Mouse (Mus musculus) kidney, embryonic 15.5 days (tissue): ENCODE results near the gene Arl10. TPM values are rescaled to one million over a fixed set of nuclear protein-coding genes. Genes with fewer than 3 reads are reported as not detected.
A peak's percentile ranks its signal among the peaks of the same experiment; 100 is the strongest.
"Not testable (repeated sequence)": the region's sequence is repeated elsewhere in the genome, so short reads cannot be mapped to it uniquely, and the experiment has no call there.

Experiments
- ATAC-seq: fragments of 200-750 bp; cut with Nextera tagmentation; replicated peaks from 2 replicates; pipeline ENCODE4 v1.8.0; 2017; ENCODE audit warnings: moderate TSS enrichment; ENCODE audit not compliant: low FRiP score
- H3K27ac ChIP-seq: fragments of 300-500 bp; sonication (generic); 2 replicates; pipeline ENCODE4 v1.5.1; 2015; ENCODE audit warnings: mild to moderate bottlenecking, inconsistent platforms
- H3K27me3 ChIP-seq: fragments of 300-500 bp; sonication (generic); 2 replicates; pipeline ENCODE4 v1.6.1; 2015; ENCODE audit warnings: inconsistent platforms
- H3K36me3 ChIP-seq: fragments of 300-500 bp; sonication (generic); 2 replicates; pipeline ENCODE4 v1.6.1; 2015; ENCODE audit warnings: inconsistent platforms
- H3K4me1 ChIP-seq: fragments of 300-500 bp; sonication (generic); 2 replicates; pipeline ENCODE4 v1.6.1; 2015; ENCODE audit warnings: inconsistent platforms
- H3K4me2 ChIP-seq: fragments of 300-500 bp; sonication (generic); 2 replicates; pipeline ENCODE4 v1.6.1; 2015; ENCODE audit warnings: moderate library complexity, mild to moderate bottlenecking, inconsistent platforms
- H3K4me3 ChIP-seq: fragments of 300-500 bp; sonication (generic); replicated peaks from 2 replicates; pipeline ENCODE4 v1.5.1; 2015; ENCODE audit warnings: mild to moderate bottlenecking, inconsistent platforms
- H3K9ac ChIP-seq: fragments of 300-500 bp; sonication (generic); 2 replicates; pipeline ENCODE4 v1.6.1; 2015; ENCODE audit warnings: mild to moderate bottlenecking, inconsistent platforms
- H3K9me3 ChIP-seq: fragments of 300-500 bp; sonication (generic); replicated peaks from 2 replicates; pipeline ENCODE4 v1.6.1; 2016; ENCODE audit warnings: inconsistent platforms
- WGBS: fragments of 180-500 bp; shearing (Covaris S2); methylation state at CpG from one replicate; pipeline ENCODE4 v1.1.7; 2015; ENCODE audit warnings: mixed read lengths; 5-methylcytosine and 5-hydroxymethylcytosine counted together
- polyA plus RNA-seq: library from polyadenylated mRNA; unstranded; fragments of >200 nt; fragmentation: Nextera tagmentation; extraction: Ambion mirVana; gene quantifications from 2 replicates; pipeline ENCODE4 v1.2.1, GENCODE M21; 2015

Gene Arl10
- polyA plus RNA-seq, 1 experiment from 2014 or later = 36.1 TPM

DNA sequence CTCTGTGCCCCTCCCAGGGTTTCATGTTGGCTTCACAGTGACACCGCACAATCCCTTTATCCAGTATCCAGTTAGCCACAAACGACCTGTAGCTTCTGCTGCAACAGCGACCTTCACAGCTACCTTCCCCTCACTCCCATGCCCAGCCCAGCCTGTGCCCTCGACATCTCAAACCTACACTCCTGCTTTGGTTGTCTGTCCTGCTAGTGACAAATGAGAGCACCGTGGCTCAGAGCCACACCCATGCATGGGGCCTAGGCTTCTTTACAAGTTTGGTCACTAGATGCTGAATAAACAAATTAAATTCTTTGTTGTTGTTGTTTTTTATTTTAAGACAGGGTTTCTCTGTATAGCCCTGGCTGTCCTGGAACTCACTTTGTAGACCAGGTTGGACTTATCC lies 32.4 kb downstream of the Arl10 start:
- WGBS = 73% methylated on average over 5 of the region's 5 CpGs
- Histone ChIP-seq H3K36me3 (no peaks in the 10 kb centered on the region), H3K9me3 (no peaks in the 10 kb centered on the region), H3K9ac (no peak overlapping the region), H3K4me2 (no peak overlapping the region), H3K27me3 (no peaks in the 10 kb centered on the region), H3K27ac (no peak overlapping the region), H3K4me3 (no peak overlapping the region), H3K4me1 (peaks cover 26% of the 10 kb centered on the region)
- no peak for ATAC-seq

DNA sequence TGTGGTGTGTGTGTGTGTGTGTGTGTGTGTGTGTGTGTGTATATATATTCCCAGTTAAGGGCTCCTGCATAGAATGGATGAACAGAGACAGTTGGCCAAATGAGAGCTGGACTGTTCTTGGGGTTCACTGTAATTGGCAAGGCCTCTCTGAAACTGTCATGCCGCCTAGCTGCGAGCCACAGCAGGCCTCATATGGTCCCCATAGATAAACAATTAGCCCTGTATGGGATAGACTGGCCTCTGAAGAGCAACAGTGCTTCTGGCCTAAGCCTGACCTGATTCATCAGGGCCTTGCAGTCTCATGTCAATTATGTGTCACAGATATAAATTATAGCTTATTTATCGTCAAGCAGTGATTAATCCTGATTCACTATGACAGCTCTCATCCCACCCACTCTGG lies 33.2 kb downstream of the Arl10 start:
- Histone ChIP-seq H3K4me1 (peaks cover 26% of the 10 kb centered on the region), H3K9me3 (no peaks in the 10 kb centered on the region), H3K4me2 (no peak overlapping the region), H3K9ac (no peak overlapping the region), H3K27me3 (no peaks in the 10 kb centered on the region), H3K27ac (no peak overlapping the region), H3K36me3 (no peaks in the 10 kb centered on the region), H3K4me3 (no peak overlapping the region)
- no peak; the same call in 1 of the 2 replicates for ATAC-seq
- 87% methylated on average over 3 of the region's 3 CpGs for WGBS

GRCm38 (mm10) chr13:54608666-54609065 lies 33.9 kb downstream of the Arl10 start:
- WGBS = 48% methylated on average over 8 of the region's 8 CpGs
- peak overlapping the region; percentile 24 for H3K4me2 ChIP-seq
- no peak for ATAC-seq

GRCm38 (mm10) chr13:54609301-54609700 lies 34.5 kb downstream of the Arl10 start:
- Histone ChIP-seq H3K27me3 (no peaks in the 10 kb centered on the region), H3K9me3 (no peaks in the 10 kb centered on the region), H3K9ac (no peak overlapping the region), H3K4me2 (peak overlapping the region; percentile 24; the same call in 1 of the 2 replicates), H3K27ac (no peak overlapping the region), H3K4me1 (peaks cover 26% of the 10 kb centered on the region), H3K36me3 (no peaks in the 10 kb centered on the region), H3K4me3 (no peak overlapping the region)
- 41% methylated on average over 1 of the region's 1 CpGs for WGBS
- no peak for ATAC-seq

More at GRCm38 (mm10) chr13:54608666-54609065, 33.9 kb downstream of the Arl10 start:
- Histone ChIP-seq H3K27ac (no peak overlapping the region), H3K36me3 (no peaks in the 10 kb centered on the region), H3K4me3 (no peak overlapping the region), H3K9ac (no peak overlapping the region), H3K27me3 (no peaks in the 10 kb centered on the region), H3K4me1 (peaks cover 26% of the 10 kb centered on the region), H3K9me3 (no peaks in the 10 kb centered on the region)

DNA sequence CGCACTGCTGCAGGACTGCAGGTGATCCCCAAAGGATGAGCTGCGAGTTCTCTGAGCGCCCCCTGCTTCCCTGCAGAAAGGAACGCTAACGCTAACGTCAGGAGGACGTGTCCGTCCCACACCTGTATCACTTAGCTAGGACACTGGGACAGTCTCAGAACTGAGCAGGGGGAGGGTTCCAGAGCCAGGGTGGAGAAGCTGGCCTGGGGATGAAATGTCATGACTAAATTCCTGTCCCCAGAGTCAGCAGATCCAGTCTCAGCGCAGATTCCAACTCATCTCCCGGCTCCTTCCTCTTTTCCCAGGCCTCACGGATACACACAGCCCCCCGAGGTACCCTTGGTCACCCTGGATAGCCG lies 35.8 kb downstream of the Arl10 start:
- Histone ChIP-seq H3K27ac (peak overlapping the region; percentile 84), H3K4me2 (peak overlapping the region; percentile 98), H3K36me3 (no peaks in the 10 kb centered on the region), H3K4me1 (peaks cover 26% of the 10 kb centered on the region), H3K27me3 (no peaks in the 10 kb centered on the region), H3K4me3 (peak overlapping the region; percentile 79), H3K9me3 (no peaks in the 10 kb centered on the region), H3K9ac (peak overlapping the region; percentile 78)
- ATAC-seq = peak; percentile 27
- WGBS = 9% methylated on average over 13 of the region's 13 CpGs

DNA sequence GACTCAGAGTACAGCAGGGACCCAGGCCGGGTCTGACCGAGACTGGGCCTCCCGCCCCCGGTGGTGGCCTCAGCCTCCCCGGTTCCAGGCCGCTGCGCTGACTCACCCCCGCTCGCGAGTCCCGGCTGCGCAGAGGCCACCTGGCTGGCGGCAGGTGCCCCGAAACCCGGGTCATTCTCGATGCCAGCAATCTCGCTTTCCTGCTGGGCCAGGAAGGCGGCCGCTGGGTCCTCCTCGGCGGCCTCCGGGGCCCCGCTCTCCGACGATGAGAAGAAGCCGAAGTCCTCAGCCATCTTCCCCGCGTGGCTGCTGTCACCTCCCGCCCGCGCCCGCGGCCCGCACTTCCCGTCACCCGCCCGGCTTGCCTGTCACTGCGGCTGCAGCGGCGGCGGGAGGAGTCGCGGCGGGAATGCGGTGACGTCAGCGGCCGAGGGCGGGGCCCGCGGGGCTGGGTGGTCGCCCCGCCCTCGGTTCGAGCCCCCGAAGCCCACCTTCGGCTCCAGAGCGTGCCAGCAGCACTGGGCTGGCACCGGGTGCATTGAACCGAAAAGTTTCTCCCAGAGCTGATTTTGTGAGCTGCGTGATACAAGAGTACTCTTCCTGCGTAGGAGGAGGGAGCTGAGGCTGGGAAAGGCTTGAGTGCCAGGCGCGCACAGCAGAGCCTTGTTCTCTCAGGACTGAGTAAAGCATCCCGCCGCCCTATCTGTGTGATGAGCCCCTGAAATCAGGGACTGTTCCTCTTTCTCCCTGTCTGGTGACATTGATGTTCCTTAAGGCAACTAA lies 36.3 kb downstream of the Arl10 start, which contains the start of gene Cltb:
Cltb (minus strand) TSS at position 373 of the 783 bp plus-strand sequence.
- WGBS = under 1% methylated on average over 66 of the region's 66 CpGs
- H3K9me3 ChIP-seq = no peaks in the 10 kb centered on the region
- peak within 1 kb of the TSS; percentile 98 for H3K4me2 ChIP-seq
- peak within 1 kb of the TSS; percentile 78 for H3K9ac ChIP-seq
- H3K27ac ChIP-seq = peak within 1 kb of the TSS; percentile 84
- H3K4me3 ChIP-seq = peak within 1 kb of the TSS; percentile 79
- peaks cover 26% of the 10 kb centered on the region for H3K4me1 ChIP-seq
- H3K36me3 ChIP-seq = no peaks in the 10 kb centered on the region
- ATAC-seq = peak; percentile 73
- H3K27me3 ChIP-seq = no peaks in the 10 kb centered on the region

DNA sequence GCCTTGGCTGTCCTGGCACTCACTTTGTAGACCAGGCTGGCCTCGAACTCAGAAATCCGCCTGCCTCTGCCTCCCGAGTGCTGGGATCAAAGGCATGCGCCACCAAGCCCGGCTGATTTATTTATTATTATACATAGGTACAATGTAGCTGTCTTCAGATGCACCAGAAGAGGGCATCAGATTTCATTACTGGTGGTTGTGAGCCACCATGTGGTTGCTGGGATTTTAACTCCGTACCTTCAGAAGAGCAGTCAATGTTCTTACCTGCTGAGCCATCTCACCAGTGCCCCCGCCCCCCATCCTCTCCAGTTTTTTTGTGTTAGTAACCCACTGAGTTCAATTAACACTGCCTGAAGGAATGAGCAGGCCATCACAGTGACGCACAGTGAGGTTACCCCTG lies 38.3 kb downstream of the Arl10 start:
- not testable (repeated sequence) for H3K27me3 ChIP-seq
- WGBS = 85% methylated on average over 8 of the region's 8 CpGs

DNA sequence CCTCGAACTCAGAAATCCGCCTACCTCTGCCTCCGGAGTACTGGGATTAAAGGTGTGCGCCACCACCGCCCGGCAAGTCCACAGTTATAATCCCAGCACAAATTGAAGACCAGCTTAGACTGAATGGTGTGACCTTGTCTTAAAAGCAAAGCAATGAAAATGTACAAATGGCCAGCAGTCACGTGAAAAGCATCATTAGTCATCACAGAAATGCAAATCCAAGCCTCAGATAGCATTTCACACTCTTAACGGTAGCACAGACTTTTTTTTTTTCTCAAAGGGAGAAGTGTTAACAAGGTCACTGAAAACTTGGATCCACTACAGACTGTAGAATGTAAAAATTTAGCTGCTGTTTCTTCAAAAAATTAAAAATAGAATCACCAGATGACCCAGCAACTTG lies 41.5 kb downstream of the Arl10 start:
- Histone ChIP-seq H3K4me1 (peaks cover 8% of the 10 kb centered on the region), H3K9ac (no peak overlapping the region), H3K27ac (no peak overlapping the region), H3K27me3 (no peaks in the 10 kb centered on the region), H3K4me3 (no peak overlapping the region), H3K36me3 (no peaks in the 10 kb centered on the region), H3K4me2 (no peak overlapping the region), H3K9me3 (no peaks in the 10 kb centered on the region)
- WGBS = 77% methylated on average over 8 of the region's 8 CpGs
- no peak for ATAC-seq

More for the DNA sequence above, 38.3 kb downstream of the Arl10 start:
- not testable (repeated sequence) for H3K9me3 ChIP-seq, H3K4me3 ChIP-seq, ATAC-seq, H3K36me3 ChIP-seq, H3K9ac ChIP-seq, H3K27ac ChIP-seq, H3K4me2 ChIP-seq
- peaks cover 26% of the 10 kb centered on the region for H3K4me1 ChIP-seq

- 0 out of 2 replicates have a peak, but pooled peaks cover 4% of the 10 kb centered on the region for H3K4me1 ChIP-seq
- no peak overlapping the region for H3K27ac ChIP-seq
- H3K4me3 ChIP-seq = no peak overlapping the region
- no peak for ATAC-seq
- H3K4me2 ChIP-seq = no peak overlapping the region
- no peaks in the 10 kb centered on the region for H3K36me3 ChIP-seq
- H3K9me3 ChIP-seq = no peaks in the 10 kb centered on the region
- WGBS = 60% methylated on average over 6 of the region's 6 CpGs
- no peaks in the 10 kb centered on the region for H3K27me3 ChIP-seq
- H3K9ac ChIP-seq = no peak overlapping the region
Observed at GRCm38 (mm10) chr13:54616998-54617397, 42.2 kb downstream of the Arl10 start.

GRCm38 (mm10) chr13:54621155-54621932 lies 46.5 kb downstream of the Arl10 start, which contains the start of gene Faf2:
Gene Faf2 (plus strand): TSS chr13:54621784.
- peak; percentile 97 for ATAC-seq
- H3K36me3 ChIP-seq = no peaks in the 10 kb centered on the region
- H3K9me3 ChIP-seq = no peaks in the 10 kb centered on the region
- H3K4me2 ChIP-seq = peak within 1 kb of the TSS; percentile 79
- peak within 1 kb of the TSS; percentile 97 for H3K9ac ChIP-seq
- peak within 1 kb of the TSS; percentile 94 for H3K4me3 ChIP-seq
- peak within 1 kb of the TSS; percentile 89 for H3K27ac ChIP-seq
- no peaks in the 10 kb centered on the region for H3K27me3 ChIP-seq
- H3K4me1 ChIP-seq = peaks cover 20% of the 10 kb centered on the region
- 11% methylated on average over 44 of the region's 44 CpGs for WGBS

GRCm38 (mm10) chr13:54621960-54622521 lies 47.2 kb downstream of the Arl10 start:
- peak overlapping the region; percentile 97 for H3K9ac ChIP-seq
- H3K4me3 ChIP-seq = peak overlapping the region; percentile 94
- H3K27me3 ChIP-seq = no peaks in the 10 kb centered on the region
- no peaks in the 10 kb centered on the region for H3K9me3 ChIP-seq
- peak; percentile 65 for ATAC-seq
- 1% methylated on average over 27 of the region's 27 CpGs for WGBS
- peaks cover 20% of the 10 kb centered on the region for H3K4me1 ChIP-seq
- peak overlapping the region; percentile 89 for H3K27ac ChIP-seq
- H3K4me2 ChIP-seq = peak overlapping the region; percentile 79
- no peaks in the 10 kb centered on the region for H3K36me3 ChIP-seq

DNA sequence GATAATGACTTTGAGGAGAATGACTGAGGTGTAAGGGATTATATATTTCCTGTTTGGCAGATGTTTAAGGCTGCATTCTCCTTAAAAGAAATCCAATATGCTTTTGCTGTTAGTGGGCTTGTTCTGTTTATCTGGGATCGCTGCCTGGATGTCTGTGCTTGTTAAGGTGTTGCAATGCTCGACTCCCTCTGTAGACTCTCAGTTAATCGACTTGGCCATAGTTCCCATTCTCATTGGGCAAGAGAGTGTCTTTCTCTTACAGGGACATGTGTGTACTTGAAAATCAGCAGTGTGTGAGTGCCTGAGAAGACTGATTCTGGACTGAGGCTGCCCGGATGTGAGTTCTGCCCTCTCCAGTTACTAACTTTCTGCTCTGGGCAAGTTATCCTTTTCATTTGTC lies 54.3 kb downstream of the Arl10 start:
- H3K27me3 ChIP-seq = no peaks in the 10 kb centered on the region
- H3K27ac ChIP-seq = no peak overlapping the region
- no peak overlapping the region for H3K9ac ChIP-seq
- H3K36me3 ChIP-seq = peaks cover 31% of the 10 kb centered on the region
- ATAC-seq = no peak
- H3K4me3 ChIP-seq = no peak overlapping the region
- H3K4me1 ChIP-seq = peaks cover 4% of the 10 kb centered on the region; the same call in 1 of the 2 replicates
- H3K9me3 ChIP-seq = no peaks in the 10 kb centered on the region
- no peak overlapping the region for H3K4me2 ChIP-seq
- 83% methylated on average over 4 of the region's 4 CpGs for WGBS
